Mouse (Mus musculus) limb, embryonic 14.5 days (tissue): ENCODE data around the gene Map4. TPM values are rescaled to one million over a fixed set of nuclear protein-coding genes. Genes with fewer than 3 reads are reported as not detected.

Source experiments
- ATAC-seq: fragments of 200-750 bp; cut with Nextera tagmentation; 2 replicates; pipeline ENCODE4 v1.8.0; 2017; ENCODE audit warnings: low read depth, moderate number of reproducible peaks, moderate TSS enrichment; ENCODE audit not compliant: low FRiP score
- DNase-seq: peaks from one replicate; pipeline ENCODE4 v3.0.0-alpha.2; 2015; ENCODE audit warnings: low spot score
- H3K27ac ChIP-seq: fragments of 300-500 bp; sonication (generic); replicated peaks from 2 replicates; pipeline ENCODE4 v1.5.1; 2014; ENCODE audit warnings: low read depth, mild to moderate bottlenecking, low read length, moderate library complexity, mixed read lengths
- H3K27me3 ChIP-seq: fragments of 300-500 bp; sonication (generic); 2 replicates; pipeline ENCODE4 v1.6.1; 2014; ENCODE audit warnings: low read length, mixed read lengths; ENCODE audit not compliant: control insufficient read depth, insufficient read depth
- H3K36me3 ChIP-seq: fragments of 300-500 bp; sonication (generic); 2 replicates; pipeline ENCODE4 v1.6.1; 2014; ENCODE audit warnings: mild to moderate bottlenecking, low read length, moderate library complexity, mixed read lengths; ENCODE audit not compliant: control insufficient read depth, insufficient read depth
- H3K4me1 ChIP-seq: fragments of 300-500 bp; sonication (generic); 2 replicates; pipeline ENCODE4 v1.6.1; 2014; ENCODE audit warnings: antibody characterized with exemption, low read length, mixed read lengths; ENCODE audit not compliant: control insufficient read depth, insufficient read depth
- H3K4me2 ChIP-seq: fragments of 300-500 bp; sonication (generic); replicated peaks from 2 replicates; pipeline ENCODE4 v1.6.1; 2014; ENCODE audit warnings: low read depth, mild to moderate bottlenecking, low read length, moderate library complexity; ENCODE audit not compliant: severe bottlenecking
- H3K4me3 ChIP-seq: fragments of 300-500 bp; sonication (generic); replicated peaks from 2 replicates; pipeline ENCODE4 v1.5.1; 2014; ENCODE audit warnings: low read length
- H3K9ac ChIP-seq: fragments of 300-500 bp; sonication (generic); 2 replicates; pipeline ENCODE4 v1.6.1; 2014; ENCODE audit warnings: mild to moderate bottlenecking, low read depth, low read length, moderate library complexity; ENCODE audit not compliant: severe bottlenecking
- H3K9me3 ChIP-seq: fragments of 300-500 bp; sonication (generic); 2 replicates; pipeline ENCODE4 v1.6.1; 2016; ENCODE audit warnings: low read length; ENCODE audit not compliant: control insufficient read depth
- POLR2A ChIP-seq: fragments of 200-500 bp; IDR thresholded peaks from 2 replicates; pipeline ENCODE4 v1.8.0; 2012; ENCODE audit warnings: inconsistent platforms, mild to moderate bottlenecking, moderate library complexity, borderline replicate concordance; ENCODE audit not compliant: insufficient read depth, insufficient read length; ENCODE audit errors: extremely low read depth
- WGBS: fragments of 180-500 bp; shearing (Covaris S2); extraction: QIAGEN DNeasy Blood & Tissue Kit; methylation state at CpG from one replicate; pipeline ENCODE4 v1.1.7; 2014; 5-methylcytosine and 5-hydroxymethylcytosine counted together
- polyA plus RNA-seq, 2 experiments: library from polyadenylated mRNA; depleted of rRNA in 1 of 2; stranded (reverse) in 1 of 2; unstranded in 1 of 2; fragments of >200 nt; fragmentation: Nextera tagmentation in 1 of 2; extraction: Ambion mirVana in 1 of 2; gene quantifications; 2 replicates each; pipeline versions ENCODE4 v1.2.1 to v1.2.3; 2012 to 2014

Map4 gene
- polyA plus RNA-seq, 2 experiments, result 76.6 to 161 TPM

DNA sequence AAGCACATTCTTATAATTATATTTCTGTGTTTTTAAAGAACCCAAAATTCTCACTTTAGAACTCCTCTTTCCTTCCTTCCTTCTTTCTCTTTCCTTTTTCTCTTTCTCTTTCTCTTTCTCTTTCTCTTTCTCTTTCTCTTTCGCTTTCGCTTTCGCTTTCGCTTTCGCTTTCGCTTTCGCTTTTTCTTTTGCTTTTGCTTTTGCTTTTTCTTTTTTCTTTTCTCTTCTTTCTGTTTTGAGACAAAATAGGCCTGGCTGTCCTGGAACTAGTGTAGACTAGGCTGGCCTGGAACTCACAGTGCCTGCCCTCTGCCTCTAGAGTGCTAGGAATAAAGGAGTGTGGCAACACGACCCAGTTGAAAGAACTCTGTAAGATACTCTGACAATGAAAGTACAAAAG lies 22.3 kb downstream of the Map4 start:
- TF ChIP-seq POLR2A, result no peak
- WGBS, result 92% methylated on average over 8 of the region's 8 CpGs
- Histone ChIP-seq H3K27me3 (no peaks in the 10 kb centered on the region), H3K36me3 (no peaks in the 10 kb centered on the region), H3K9me3 (no peaks in the 10 kb centered on the region), H3K27ac (no peak overlapping the region), H3K4me3 (no peak overlapping the region), H3K9ac (no peak overlapping the region), H3K4me2 (no peak overlapping the region), H3K4me1 (no peaks in the 10 kb centered on the region)
- ATAC-seq (no peak), DNase-seq (no peak)

DNA sequence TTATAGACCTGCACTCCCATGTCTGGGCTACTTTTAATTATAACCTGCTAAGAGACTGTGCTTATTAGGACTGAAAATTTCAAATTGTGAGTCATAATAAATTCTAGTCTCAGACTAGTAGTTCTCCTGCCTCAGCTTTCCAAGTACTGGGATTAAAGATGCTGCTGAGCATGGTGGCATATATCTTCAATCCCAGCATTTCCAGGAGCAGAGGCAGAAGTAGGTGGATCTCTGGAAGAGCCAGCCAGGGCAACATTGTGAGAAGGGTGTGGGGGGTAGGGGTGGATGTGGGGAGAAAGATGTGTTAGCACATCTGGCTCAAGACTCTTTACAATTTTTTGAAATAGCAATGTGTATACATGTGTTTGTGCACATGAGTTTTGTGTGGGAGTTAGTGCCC lies 23.4 kb downstream of the Map4 start:
- Histone ChIP-seq H3K9ac (no peak overlapping the region), H3K4me1 (no peaks in the 10 kb centered on the region), H3K27ac (no peak overlapping the region), H3K27me3 (no peaks in the 10 kb centered on the region), H3K36me3 (no peaks in the 10 kb centered on the region), H3K4me3 (no peak overlapping the region), H3K9me3 (no peaks in the 10 kb centered on the region), H3K4me2 (no peak overlapping the region)
- TF ChIP-seq POLR2A, result no peak
- DNase-seq, result no peak
- no peak for ATAC-seq

DNA sequence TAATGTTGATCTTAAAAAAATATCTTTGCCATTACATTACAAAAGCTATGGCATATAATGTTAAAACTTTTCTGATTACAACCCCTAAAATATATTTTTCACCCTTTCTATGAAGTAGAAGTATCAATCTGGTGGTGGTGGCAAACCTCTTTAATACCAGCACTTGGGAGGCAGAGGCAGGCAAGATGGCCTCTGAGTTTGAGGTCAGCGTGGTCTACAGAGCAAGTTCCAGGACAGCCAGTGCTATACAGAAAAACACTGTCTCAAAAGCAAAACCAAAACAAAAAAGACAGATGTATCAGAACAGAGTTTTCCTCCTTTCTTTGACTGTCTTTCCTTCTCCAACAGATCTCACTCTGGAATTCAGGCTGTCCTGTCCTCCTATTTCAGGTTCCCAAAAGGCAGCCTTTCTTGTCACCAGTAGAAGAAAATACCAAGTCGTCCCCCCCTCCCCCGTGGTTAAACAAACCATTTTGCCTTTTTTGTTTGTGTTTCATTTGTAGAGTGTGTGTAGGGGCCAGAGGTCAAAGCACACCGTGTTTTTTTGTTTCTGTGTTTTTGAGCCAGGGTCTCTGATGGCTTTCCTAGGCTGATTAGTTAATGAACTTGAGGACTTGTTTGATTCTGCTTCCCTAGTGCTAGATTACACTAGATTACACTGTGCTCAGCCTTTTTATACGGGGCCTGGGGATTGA lies 28.3 kb downstream of the Map4 start:
- Histone ChIP-seq H3K4me2 (no peak overlapping the region), H3K27ac (no peak overlapping the region), H3K9ac (no peak overlapping the region), H3K4me3 (no peak overlapping the region), H3K4me1 (no peaks in the 10 kb centered on the region), H3K9me3 (no peaks in the 10 kb centered on the region), H3K36me3 (no peaks in the 10 kb centered on the region), H3K27me3 (no peaks in the 10 kb centered on the region)
- 62% methylated on average over 5 of the region's 5 CpGs for WGBS
- DNase-seq, result no peak
- ATAC-seq, result no peak
- no peak for TF ChIP-seq POLR2A

DNA sequence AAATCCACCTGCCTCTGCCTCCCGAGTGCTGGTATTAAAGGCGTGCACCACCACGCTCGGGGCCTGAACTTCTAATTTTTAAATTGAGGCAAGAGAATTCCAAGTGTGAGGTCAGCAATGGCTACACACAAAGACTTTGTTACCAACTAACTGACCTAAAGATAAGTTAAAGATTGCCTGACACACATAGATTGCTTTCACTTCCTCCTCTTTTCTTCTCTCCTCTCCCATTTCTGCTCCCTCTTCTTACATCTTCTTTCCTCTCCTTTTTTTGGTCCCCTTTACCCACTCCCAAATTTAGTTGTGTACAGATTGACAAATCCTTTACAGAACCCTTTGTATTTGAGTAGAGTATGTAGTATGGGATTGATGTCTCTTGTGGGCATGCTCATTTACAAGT lies 29.3 kb downstream of the Map4 start:
- H3K27me3 ChIP-seq, result no peaks in the 10 kb centered on the region
- 92% methylated on average over 4 of the region's 4 CpGs for whole genome bisulfite sequencing
- H3K4me1 ChIP-seq, result no peaks in the 10 kb centered on the region
- H3K4me3 ChIP-seq, result no peak overlapping the region
- H3K27ac ChIP-seq, result no peak overlapping the region
- no peak for ATAC-seq
- no peak for DNase-seq
- H3K36me3 ChIP-seq, result no peaks in the 10 kb centered on the region
- no peak for TF ChIP-seq POLR2A
- H3K4me2 ChIP-seq, result no peak overlapping the region
- no peaks in the 10 kb centered on the region for H3K9me3 ChIP-seq
- no peak overlapping the region for H3K9ac ChIP-seq

DNA sequence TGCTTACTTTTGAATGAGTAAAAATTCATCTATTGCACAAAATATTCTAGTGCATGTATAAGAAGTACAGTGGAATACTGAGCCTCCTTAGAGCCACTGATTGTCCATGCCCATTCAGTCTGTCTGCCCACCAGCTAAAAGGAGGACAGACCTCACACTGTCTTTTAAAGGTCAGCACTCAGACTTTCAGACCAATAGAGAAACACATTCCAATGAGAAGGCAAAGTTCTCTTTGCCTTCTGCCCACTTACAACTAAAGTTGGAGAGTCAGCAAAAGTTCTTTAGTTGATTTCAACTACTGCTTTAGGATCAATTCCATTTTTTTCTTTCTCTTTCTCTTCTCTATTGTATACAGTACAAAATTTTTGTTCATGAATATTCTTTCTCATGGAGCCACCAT lies 33.5 kb downstream of the Map4 start:
- DNase-seq, result no peak
- TF ChIP-seq POLR2A, result no peak
- H3K36me3 ChIP-seq, result no peaks in the 10 kb centered on the region

DNA sequence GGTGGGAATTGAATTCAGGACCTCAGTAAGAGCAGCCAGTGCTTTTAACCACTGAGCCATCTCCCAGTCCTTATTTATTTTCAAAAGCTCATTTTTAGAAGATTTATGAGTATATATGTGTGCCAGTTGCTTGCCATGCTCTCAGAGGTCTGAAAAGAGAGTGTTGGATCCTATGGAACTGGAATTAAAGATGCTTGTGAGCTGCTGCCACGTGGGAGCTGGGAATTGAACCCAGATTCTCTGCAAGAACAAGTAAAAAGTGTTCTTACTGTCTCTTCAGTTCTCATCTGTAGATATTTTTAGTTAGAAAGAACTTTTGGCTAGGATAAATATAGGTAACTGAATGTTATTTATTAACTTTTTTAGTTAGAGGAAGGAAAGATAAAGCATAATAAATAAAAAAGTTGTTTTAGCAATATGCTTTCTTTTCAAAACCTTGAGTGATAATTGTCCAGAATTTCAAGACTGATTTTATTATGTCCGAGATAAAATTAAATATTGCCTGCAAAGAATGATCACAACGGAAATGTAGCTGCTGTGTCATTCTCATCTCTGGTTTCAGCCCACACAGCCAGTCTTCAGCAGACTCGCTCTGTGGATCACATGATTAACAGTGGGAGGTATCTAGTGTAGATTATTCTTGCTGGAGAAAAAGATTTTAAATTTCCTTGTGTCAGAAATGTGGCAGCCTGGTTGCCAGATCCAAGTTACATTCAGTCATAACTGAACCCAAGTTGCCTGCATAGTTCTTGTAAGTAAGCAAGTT lies 37.3 kb downstream of the Map4 start:
- 71% methylated on average over 4 of the region's 4 CpGs for WGBS
- H3K27ac ChIP-seq, result no peak overlapping the region
- H3K4me2 ChIP-seq, result no peak overlapping the region

More for the DNA sequence above, 33.5 kb downstream of the Map4 start:
- H3K9me3 ChIP-seq, result no peaks in the 10 kb centered on the region
- ATAC-seq, result no peak
- no peaks in the 10 kb centered on the region; the same call in 1 of the 2 replicates for H3K4me1 ChIP-seq
- no peak overlapping the region for H3K4me2 ChIP-seq
- H3K4me3 ChIP-seq, result no peak overlapping the region
- no peak overlapping the region for H3K9ac ChIP-seq
- H3K27ac ChIP-seq, result no peak overlapping the region
- no peaks in the 10 kb centered on the region for H3K27me3 ChIP-seq

More for the DNA sequence above, 37.3 kb downstream of the Map4 start:
- no peak for DNase-seq
- no peak for ATAC-seq
- no peak overlapping the region for H3K9ac ChIP-seq
- no peaks in the 10 kb centered on the region for H3K36me3 ChIP-seq
- H3K9me3 ChIP-seq, result no peaks in the 10 kb centered on the region
- no peak for TF ChIP-seq POLR2A
- no peak overlapping the region for H3K4me3 ChIP-seq
- no peaks in the 10 kb centered on the region; the same call in 1 of the 2 replicates for H3K4me1 ChIP-seq
- H3K27me3 ChIP-seq, result no peaks in the 10 kb centered on the region
